Mouse (Mus musculus) MN1 (cell line): ENCODE measurements at regions not wholly inside any gene's neighbourhood (a gene's known extent, or its start where the extent isn't known, plus 50 kb on each side); places are given as distances from the start of the nearest gene placed in this dataset.
A peak's percentile ranks its signal among the peaks of the same experiment; 100 is the strongest.

Experiments
- DNase-seq: peaks from one replicate; pipeline ENCODE4 v3.0.0-alpha.2; 2016; ENCODE audit warnings: low spot score

GRCm38 (mm10) chr7:133232889-133233441 is 108.8 kb upstream of the Ctbp2 start:
- no peak for DNase-seq

GRCm38 (mm10) chr7:133230806-133231205 is 106.7 kb upstream of the Ctbp2 start:
- DNase-seq = no peak

- no peak for DNase-seq
These were observed 99.9 kb upstream of the Ctbp2 start for GRCm38 (mm10) chr7:133223948-133224652.

- DNase-seq = no peak
These were observed 88.2 kb upstream of the Ctbp2 start for GRCm38 (mm10) chr7:133212328-133212727.

- no peak for DNase-seq
These were observed 81.5 kb upstream of the Ctbp2 start for GRCm38 (mm10) chr7:133205704-133206103.

GRCm38 (mm10) chr7:133204485-133204884 is 80.3 kb upstream of the Ctbp2 start:
- no peak for DNase-seq

GRCm38 (mm10) chr7:133203933-133204332 is 79.8 kb upstream of the Ctbp2 start:
- no peak for DNase-seq

GRCm38 (mm10) chr7:133202092-133202880 is 78.1 kb upstream of the Ctbp2 start:
- DNase-seq = no peak

- DNase-seq = no peak
These were observed 74.9 kb upstream of the Ctbp2 start for GRCm38 (mm10) chr7:133199046-133199445.

GRCm38 (mm10) chr7:133189880-133190462 is 65.8 kb upstream of the Ctbp2 start:
- no peak for DNase-seq

- DNase-seq = peak; percentile 87
These were observed 61.9 kb upstream of the Ctbp2 start for GRCm38 (mm10) chr7:133185931-133186601.

GRCm38 (mm10) chr7:133184905-133185594 is 60.9 kb upstream of the Ctbp2 start:
- peak; percentile 71 for DNase-seq

GRCm38 (mm10) chr7:133181388-133181787 is 57.2 kb upstream of the Ctbp2 start:
- no peak for DNase-seq

- peak; percentile 8 for DNase-seq
These were observed 53.0 kb upstream of the Ctbp2 start for GRCm38 (mm10) chr7:133177179-133177575.

GRCm38 (mm10) chr7:133176256-133177178 is 52.4 kb upstream of the Ctbp2 start:
- peak; percentile 59 for DNase-seq
